Mouse (Mus musculus): Measurements from ENCODE around the gene Spred2.

Spred2 gene

DNA sequence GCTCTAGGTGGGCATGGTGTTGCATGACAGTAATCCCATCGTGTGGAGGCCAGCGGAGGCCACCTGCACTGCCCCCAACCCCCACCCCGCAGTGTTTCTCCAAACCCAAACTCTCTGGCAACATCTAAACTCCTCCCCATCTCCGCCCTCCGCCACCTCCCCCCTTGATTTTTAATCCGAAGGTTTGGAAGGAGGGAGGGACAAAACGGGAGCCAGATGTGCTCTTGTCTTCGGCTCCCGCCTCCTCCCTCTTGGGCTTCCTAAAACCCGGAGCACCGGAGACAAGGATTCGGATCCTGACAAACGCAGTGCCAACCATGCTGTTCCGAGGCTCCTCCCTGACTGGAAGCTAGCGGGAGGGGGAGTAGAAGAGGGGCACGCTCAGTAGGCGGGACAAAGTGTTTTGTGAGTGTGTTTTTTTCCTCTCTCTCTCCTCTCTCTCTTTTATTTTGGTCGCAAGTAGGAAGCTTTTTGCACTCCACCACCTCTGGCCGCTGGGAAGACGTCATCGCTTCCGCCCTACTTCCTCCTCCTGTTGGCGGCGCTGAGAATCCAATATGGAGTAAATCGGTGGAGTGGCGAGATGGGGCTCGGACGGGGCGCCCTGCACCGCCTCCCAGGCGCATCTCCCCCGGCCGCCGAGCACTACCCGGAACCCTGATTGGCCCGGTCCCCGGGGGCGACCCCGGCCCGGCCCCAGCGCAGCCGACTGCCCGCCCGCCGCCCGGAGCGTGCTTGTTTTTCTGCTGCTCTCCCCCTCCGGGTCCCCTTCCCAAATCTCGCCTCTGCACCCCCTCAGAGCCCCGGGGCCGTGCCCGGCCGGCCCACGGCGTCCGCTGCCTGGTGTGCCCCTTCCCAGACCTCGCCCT, at the start of gene Spred2:
TSS of gene Spred2 (plus strand) at position 488 of the 869 bp plus-strand sequence.
- DNase-seq (ENCODE audit: low spot score in 2 of 2), result peak; percentile 80 to 89

DNA sequence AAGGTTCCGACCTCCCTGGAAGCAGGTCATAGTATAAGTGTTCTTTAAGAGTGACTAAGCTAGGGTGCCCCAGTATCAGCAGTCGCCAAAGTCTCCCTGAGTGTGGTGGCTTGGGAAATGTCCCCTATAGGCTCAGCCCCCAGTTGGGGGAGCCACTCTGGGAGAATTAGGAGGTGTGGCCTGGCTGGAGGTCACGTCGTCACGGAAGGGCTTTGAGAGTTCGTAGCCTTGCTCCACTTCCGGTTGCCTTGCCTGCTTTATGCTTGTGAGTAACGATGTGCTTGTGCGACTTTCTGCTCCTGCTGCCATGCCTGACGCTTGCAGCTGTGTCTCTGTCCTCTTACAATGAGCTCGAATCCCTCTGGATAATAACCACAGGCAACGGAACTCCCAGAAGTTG, 48.6 kb upstream of the Spred2 start:
- no peak for DNase-seq (ENCODE audit: low spot score in 2 of 2)

- DNase-seq (ENCODE audit: low spot score in 2 of 2), result no peak
Measured at GRCm38 (mm10) chr11:19875964-19876363, 48.2 kb upstream of the Spred2 start.

DNA sequence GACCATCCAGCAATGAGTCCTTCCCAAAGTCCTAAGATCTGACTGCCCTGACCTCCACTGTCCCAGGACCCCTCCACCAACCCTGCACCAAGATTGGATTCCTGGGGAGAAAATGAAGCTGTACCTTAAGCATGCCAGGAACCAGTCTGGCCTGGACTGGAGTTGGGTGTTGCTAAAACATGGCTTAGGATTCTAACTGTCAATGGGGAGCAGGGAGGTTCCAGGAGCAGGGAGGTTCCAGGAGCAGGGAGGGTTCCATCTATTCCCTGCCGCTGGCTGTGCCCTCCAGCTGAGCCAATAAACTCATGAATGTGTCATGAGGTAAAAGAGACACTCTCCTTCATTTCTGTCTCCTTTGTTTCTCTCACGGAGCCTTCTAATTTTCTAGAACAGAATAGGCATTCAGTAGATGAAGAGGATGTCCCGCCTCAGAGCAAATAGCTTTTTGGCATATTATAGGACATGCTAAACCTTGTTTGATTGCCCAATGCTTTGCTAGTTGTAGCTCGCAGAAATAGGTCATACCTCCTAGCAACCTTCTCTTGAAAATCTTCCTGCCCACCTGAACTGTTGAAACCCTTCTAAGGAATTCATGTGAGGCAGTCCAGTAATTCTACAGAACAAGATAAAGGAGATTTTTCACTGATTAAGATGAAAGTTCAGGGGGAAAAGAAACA, 46.8 kb upstream of the Spred2 start:
- no peak for DNase-seq (ENCODE audit: low spot score in 2 of 2)

- DNase-seq (ENCODE audit: low spot score in 2 of 2), result no peak
Measured at GRCm38 (mm10) chr11:19881342-19881741, 42.8 kb upstream of the Spred2 start.

GRCm38 (mm10) chr11:19890700-19891406, 33.3 kb upstream of the Spred2 start:
- no peak for DNase-seq (ENCODE audit: low spot score in 2 of 2)

DNA sequence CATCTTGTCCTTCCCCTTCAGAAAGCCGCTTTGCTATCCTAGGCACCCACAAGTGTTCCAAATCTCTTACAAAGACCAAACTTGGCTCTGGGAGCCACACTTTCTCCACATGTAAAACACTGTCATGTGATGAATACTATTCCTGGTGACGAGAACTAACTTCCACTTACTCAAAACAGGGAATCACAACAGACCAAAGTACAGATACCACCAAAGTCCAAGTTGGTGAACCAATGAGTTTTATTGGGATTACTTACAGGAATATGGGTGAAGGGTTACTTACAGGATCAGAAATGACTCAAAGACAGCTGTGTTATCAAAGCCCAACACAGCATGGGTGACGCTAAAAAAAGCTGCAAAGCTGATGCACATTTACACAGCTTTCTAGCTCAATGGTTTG, 30.9 kb upstream of the Spred2 start:
- no peak for DNase-seq (ENCODE audit: low spot score in 2 of 2)

DNA sequence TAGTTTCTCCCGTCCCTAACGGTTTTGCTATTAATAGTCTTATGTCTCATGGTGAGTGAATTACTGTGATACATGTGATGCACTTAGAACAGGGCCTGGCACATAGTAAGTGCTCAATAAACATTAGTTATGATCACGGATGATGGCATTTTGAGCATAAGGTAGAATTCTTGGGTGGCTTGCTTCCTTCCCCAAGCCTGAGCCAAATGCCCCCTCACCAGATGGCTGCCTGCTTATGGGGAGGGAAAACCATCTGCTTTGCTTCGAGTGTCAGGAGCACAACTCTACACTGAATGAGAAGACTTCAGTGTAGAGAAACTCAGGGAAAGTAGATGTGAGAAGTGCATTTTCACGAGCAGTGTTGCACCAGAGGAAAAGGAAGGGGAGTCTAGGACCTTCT, 24.6 kb upstream of the Spred2 start:
- peak; percentile 44 to 65 for DNase-seq (ENCODE audit: low spot score in 2 of 2)

DNA sequence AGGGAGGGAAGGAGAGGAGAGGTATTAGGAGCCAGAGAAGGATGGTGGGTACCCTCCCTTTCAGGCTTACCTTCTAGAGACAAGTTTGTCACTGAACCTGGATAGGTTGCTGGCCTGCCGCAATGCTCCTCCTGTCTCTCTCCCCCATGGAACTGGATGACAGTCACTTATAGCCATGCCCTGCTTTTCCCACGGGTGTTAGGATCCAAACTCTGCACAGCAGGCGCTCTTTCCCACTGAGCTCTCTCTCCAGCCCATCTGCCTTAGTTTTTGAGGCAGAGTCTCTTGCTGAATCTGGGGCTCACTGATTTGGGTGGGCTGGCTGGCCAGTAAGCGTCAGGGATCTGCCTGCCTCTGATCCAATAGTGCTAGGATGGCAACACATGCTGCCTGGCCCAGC, 23.5 kb upstream of the Spred2 start:
- no peak for DNase-seq (ENCODE audit: low spot score in 2 of 2)

GRCm38 (mm10) chr11:19911216-19911615, 13.0 kb upstream of the Spred2 start:
- DNase-seq (ENCODE audit: low spot score in 2 of 2), result no peak

DNA sequence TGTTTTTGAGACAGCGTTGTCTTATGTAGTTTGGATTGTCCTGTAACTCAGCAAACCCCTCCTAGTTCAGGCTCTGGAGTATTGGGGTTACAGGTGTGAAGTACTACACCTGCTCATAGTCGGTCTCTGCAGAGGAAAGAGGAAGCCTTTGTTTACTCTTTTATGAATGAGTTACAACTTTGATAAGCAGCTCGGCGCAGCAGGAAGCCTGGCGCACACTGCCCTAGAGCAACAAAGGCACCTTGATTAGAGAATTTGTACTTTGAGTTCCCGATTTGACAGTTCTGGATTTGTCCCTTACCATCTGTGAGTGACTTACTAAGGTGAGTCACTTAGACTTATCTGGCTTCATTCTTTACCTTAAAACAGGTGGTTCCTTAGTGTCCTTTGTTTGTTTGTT, 12.0 kb upstream of the Spred2 start:
- DNase-seq (ENCODE audit: low spot score in 2 of 2), result no peak

DNA sequence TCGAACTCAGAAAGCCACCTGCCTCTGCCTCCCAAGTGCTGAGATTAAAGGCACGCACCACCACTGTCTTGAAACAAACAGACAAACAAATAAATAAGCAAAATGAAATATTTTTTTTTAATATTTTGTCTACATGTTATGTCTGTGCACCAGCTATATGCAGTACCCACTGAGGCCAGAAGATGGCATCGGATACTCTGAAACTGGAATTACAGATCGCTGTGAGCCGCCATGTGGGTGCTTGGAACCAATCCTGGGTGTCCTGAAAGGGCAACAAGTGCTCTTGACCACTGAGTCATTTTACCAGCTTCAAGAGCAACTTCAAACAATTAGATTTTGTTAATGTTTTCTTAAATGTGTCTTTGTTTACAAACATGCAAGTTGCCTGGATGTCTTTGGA, 11.5 kb upstream of the Spred2 start:
- no peak for DNase-seq (ENCODE audit: low spot score in 2 of 2)

DNA sequence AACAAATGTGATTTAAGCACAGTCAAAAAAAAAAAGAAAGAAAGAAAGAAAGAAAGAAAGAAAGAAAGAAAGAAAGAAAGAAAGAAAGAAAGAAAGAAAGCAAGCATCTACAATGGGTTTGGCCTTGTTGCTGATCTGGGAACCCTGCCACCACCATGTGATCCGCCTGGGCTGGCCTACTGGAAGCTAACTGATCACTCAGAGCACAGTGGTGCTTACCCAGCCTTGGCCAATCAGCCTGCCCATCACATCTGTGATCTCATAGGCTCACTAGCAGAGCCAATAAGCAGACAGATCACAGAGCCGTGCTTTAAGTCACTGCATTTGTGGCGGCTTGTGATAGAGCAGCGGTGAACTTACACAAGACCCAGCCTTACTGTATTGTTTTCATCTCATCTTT, 10.4 kb upstream of the Spred2 start:
- no peak for DNase-seq (ENCODE audit: low spot score in 2 of 2)

DNA sequence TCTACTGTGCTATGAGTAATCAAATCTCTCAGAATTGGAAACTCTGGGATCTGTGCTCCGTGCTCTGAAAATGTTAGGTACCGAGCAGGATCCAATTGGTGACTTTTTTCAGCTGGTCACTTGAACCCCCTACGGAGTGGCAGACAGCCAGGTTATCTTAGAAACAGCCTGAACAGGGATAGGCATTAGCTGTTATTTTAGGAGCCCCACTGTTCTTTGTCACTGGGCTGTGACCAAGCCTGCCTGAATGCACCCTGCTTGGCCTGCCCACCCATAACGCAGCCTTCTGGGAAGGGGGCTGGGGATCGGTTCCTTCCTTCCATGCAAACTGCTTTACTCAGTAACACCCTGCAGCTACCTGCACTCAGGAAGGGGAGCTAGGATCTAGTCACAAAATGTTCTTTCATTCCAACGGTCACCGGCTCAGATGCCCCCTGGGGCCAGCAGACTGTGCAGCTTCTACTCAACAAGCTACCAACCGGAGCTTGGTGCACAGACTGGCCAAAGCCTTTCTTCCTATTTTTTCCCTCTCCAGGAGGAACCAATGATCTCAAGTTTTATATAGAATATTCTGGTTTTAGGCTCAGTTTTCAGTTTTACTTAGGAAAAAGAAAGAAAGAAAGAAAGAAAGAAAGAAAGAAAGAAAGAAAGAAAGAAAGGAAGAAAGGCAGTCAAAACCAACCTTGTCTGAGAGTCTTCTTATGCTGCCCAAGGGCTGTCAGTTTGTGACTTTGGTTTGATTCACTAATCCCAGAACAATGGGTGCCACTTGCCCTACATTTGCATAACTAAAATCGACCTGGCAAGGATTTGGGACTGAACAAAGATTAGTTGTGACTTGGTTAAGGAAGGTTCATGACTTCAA, 6.6 kb upstream of the Spred2 start:
- DNase-seq (ENCODE audit: low spot score in 2 of 2), result no peak

- no peak for DNase-seq (ENCODE audit: low spot score in 2 of 2)
Measured at GRCm38 (mm10) chr11:19918246-19918540, 6.0 kb upstream of the Spred2 start.

DNA sequence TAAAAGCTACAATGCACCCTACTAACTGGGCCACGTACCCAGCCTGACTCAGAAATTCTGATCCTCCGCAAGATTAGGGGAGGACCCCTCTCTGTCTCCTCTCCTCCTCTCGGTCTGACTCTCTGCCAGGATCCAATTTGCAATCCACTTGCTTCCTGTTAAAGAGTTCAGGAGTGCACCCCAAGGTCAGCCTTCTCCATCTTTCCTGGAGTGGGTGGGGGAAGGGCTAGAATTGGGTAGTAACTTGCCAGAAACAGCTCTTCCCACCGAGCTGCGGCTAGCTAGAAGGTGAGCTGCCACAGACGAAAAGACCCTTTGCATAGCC, 4.8 kb upstream of the Spred2 start:
- DNase-seq (ENCODE audit: low spot score in 2 of 2), result no peak

DNA sequence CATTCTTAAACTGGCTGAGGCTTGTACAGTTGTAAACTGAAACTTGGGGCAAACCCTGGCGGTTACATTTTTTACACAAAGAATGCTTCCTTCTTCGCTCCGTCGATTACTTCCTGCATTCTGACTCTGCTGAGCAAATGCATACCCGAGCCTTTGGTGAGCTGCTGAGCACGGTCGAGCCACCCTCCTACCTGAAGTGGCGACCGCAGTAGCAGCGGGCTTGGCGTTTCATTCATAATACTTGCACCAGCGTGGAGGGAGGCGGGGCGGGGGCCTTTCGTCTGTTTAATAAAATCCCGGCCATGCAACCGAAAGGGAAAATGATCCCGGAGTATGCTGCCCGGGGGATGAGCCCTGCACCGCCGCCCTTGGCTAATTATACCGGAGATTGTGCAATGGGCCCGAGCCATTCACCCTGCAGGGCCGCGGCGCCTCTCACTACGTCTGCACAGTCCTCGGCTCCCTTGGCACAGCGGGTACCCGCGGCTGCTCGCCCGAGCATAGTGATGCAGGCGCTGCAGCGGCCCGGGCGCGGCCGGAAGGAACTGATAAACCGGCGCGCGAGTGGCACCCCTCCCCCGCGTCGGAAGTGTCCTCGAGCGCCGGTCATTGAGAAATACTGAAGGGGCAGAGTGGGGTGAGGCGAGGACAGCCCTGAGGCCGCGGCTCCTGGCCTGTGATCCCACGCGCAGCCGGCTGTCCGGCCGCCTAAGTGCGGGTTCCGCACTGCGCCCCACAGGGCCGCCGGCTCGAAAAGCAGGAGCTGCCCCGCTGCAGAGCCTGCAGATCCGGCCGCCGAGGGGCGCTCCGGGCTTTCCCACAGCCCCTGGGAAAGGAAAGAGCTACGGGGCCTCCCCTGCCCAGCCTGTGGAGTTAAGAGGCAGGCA, 4.1 kb upstream of the Spred2 start:
- DNase-seq (ENCODE audit: low spot score in 2 of 2), result peak; percentile 66 to 77

GRCm38 (mm10) chr11:19921723-19922122, 2.5 kb upstream of the Spred2 start:
- no peak for DNase-seq (ENCODE audit: low spot score in 2 of 2)

- no peak for DNase-seq (ENCODE audit: low spot score in 2 of 2)
Measured at GRCm38 (mm10) chr11:19922208-19922607, 2.0 kb upstream of the Spred2 start.

DNA sequence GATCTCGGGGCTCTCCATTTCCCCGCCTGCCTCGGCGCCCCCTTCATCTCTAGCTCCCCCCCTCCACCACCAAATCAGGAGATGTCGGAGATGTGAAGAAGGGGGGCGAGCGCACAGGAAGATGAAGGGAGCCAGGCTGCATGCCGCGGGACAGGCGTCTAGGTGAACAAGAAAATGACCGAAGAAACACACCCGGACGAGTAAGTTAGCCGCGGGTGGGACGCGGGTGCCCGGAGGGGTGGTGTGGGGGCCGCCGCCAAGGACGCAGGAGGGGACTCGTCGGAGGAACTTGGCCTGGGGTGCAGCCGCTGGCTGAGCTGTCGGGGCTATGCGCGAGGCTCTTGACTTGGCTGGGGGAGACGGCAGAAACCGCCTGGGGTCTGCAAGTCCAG, 578 bp downstream of the Spred2 start:
- DNase-seq (ENCODE audit: low spot score in 2 of 2), result peak; percentile 31 to 38
